Mouse (Mus musculus) liver, embryonic 16.5 days (tissue): Measurements from ENCODE around the gene Anp32b. TPM values are rescaled to one million over a fixed set of nuclear protein-coding genes. Genes with fewer than 3 reads are reported as not detected.

ENCODE experiments used
- ATAC-seq: fragments of 200-750 bp; cut with Nextera tagmentation; 2 replicates; pipeline ENCODE4 v1.8.0; 2017; ENCODE audit warnings: low read depth, mild to moderate bottlenecking, moderate number of reproducible peaks, moderate library complexity
- H3K27ac ChIP-seq: fragments of 300-500 bp; sonication (generic); 2 replicates; pipeline ENCODE4 v1.5.1; 2014; ENCODE audit warnings: mild to moderate bottlenecking, low read length
- H3K27me3 ChIP-seq: fragments of 300-500 bp; sonication (generic); 2 replicates; pipeline ENCODE4 v1.6.1; 2014; ENCODE audit warnings: low read depth, low read length, mixed read lengths; ENCODE audit not compliant: control insufficient read depth, insufficient read depth
- H3K36me3 ChIP-seq: fragments of 300-500 bp; sonication (generic); 2 replicates; pipeline ENCODE4 v1.6.1; 2014; ENCODE audit warnings: mild to moderate bottlenecking; ENCODE audit not compliant: control insufficient read depth, insufficient read depth
- H3K4me1 ChIP-seq: fragments of 300-500 bp; sonication (generic); 2 replicates; pipeline ENCODE4 v1.6.1; 2014; ENCODE audit warnings: low read depth, low read length, mixed read lengths; ENCODE audit not compliant: control insufficient read depth
- H3K4me2 ChIP-seq: fragments of 300-500 bp; sonication (generic); 2 replicates; pipeline ENCODE4 v1.6.1; 2014; ENCODE audit warnings: low read depth, low read length, mixed read lengths
- H3K4me3 ChIP-seq: fragments of 300-500 bp; sonication (generic); 2 replicates; pipeline ENCODE4 v1.5.1; 2014; ENCODE audit warnings: low read depth, mild to moderate bottlenecking, low read length
- H3K9ac ChIP-seq: fragments of 300-500 bp; sonication (generic); 2 replicates; pipeline ENCODE4 v1.6.1; 2014; ENCODE audit warnings: low read depth, low read length
- H3K9me3 ChIP-seq: fragments of 300-500 bp; sonication (generic); replicated peaks from 2 replicates; pipeline ENCODE4 v1.6.1; 2016; ENCODE audit warnings: low read length; ENCODE audit not compliant: control insufficient read depth
- WGBS: fragments of 180-500 bp; shearing (Covaris S2); extraction: QIAGEN DNeasy Blood & Tissue Kit; methylation state at CpG from one replicate; pipeline ENCODE4 v1.1.7; 2014; ENCODE audit not compliant: insufficient replicate concordance; 5-methylcytosine and 5-hydroxymethylcytosine counted together
- polyA plus RNA-seq: library from polyadenylated mRNA; unstranded; fragments of >200 nt; fragmentation: Nextera tagmentation; extraction: Ambion mirVana; gene quantifications from 2 replicates; pipeline ENCODE4 v1.2.1, GENCODE M21; 2015

Gene Anp32b
- polyA plus RNA-seq, 1 experiment from 2014 or later, result 318 TPM

DNA sequence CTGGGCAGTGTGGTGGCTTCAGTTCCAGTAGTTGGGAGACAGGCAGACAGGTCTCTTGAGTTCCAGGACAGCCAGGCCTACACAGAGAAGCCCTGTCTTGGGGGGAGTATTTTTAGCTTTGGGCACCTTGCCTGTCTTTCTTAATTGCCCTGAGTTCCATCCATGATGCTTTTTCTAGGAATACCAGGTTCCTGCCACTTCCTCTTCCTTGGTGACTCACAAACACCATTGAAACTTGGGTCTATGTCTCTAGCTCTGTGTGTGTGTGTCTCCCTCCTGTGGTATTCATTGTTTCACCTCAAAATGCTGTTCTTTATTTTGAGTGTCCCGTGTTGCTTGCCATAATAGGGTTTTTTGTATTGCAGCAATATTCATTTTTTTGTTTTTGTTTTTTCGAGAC is 7.7 kb downstream of the Anp32b start:
- H3K27me3 ChIP-seq, result no peaks in the 10 kb centered on the region
- H3K27ac ChIP-seq, result peak overlapping the region; percentile 35
- no peak overlapping the region for H3K9ac ChIP-seq
- 80% methylated on average over 2 of the region's 2 CpGs for WGBS
- H3K4me2 ChIP-seq, result no peak overlapping the region
- H3K4me3 ChIP-seq, result no peak overlapping the region
- peaks cover 47% of the 10 kb centered on the region for H3K36me3 ChIP-seq
- peaks cover 67% of the 10 kb centered on the region for H3K4me1 ChIP-seq
- no peak for ATAC-seq
- no peaks in the 10 kb centered on the region for H3K9me3 ChIP-seq

DNA sequence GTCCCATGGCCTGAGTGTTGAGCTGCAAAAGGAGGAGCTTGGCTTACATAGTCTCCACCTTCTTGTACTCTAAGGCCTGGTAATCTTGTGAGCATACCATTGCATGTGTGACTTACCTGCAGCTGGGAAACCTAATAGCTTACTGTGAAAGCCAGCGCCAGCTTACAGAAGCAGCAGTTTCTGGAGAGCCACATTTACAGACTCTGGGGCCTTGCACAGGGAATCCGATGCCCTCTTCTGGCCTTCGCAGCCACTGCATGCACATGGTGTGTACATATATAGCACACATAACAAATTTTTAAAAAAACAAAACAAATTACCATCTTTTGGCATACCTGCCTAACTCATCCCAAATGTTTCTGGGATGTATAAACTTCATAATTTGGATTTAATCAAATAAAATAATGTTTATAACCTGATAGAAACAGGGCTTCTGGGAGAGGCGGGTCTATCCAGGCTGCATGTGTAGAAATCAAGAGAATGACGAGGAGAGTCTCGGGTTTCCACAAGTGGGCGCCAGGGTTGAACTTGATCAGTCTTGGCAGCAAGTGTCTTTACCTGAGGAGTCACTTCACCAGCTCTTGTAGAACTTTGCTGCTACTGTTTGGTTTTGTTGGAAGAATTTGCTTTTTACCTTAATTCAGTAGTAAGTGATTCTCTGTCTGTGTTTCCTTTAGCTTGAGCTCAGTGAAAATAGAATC is 12.6 kb downstream of the Anp32b start:
- 68% methylated on average over 7 of the region's 7 CpGs for WGBS
- Histone ChIP-seq H3K4me1 (peaks cover 19% of the 10 kb centered on the region), H3K27me3 (no peaks in the 10 kb centered on the region), H3K9me3 (no peaks in the 10 kb centered on the region), H3K36me3 (peaks cover 87% of the 10 kb centered on the region), H3K4me2 (no peak overlapping the region), H3K4me3 (no peak overlapping the region), H3K27ac (no peak overlapping the region), H3K9ac (no peak overlapping the region)
- peak; percentile 54 for ATAC-seq

DNA sequence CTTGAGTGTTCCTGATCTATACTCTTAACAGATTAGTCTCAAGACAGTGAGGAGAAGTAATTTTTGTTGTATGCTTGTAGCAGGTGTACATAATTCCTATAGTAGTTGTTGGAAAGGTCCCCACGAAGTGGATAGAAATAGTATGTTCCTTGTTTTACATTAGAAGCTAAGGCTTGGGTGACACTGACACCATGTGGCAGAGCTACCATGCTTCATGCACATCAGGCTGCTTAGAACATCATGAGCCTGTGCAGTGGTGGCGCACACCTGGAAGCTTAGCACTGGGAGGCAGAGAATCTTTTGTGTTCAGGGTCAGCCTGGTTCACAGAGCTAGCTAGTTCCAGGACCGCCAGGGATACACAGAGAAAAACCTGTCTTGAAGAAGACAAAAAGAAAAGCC is 15.0 kb downstream of the Anp32b start:
- no peak overlapping the region for H3K4me2 ChIP-seq
- H3K9me3 ChIP-seq, result no peaks in the 10 kb centered on the region
- H3K4me3 ChIP-seq, result no peak overlapping the region
- no peak overlapping the region for H3K9ac ChIP-seq
- H3K4me1 ChIP-seq, result peaks cover 7% of the 10 kb centered on the region
- WGBS, result 92% methylated on average over 3 of the region's 3 CpGs
- no peak for ATAC-seq
- H3K27me3 ChIP-seq, result no peaks in the 10 kb centered on the region
- peaks cover 99% of the 10 kb centered on the region for H3K36me3 ChIP-seq
- no peak overlapping the region for H3K27ac ChIP-seq

DNA sequence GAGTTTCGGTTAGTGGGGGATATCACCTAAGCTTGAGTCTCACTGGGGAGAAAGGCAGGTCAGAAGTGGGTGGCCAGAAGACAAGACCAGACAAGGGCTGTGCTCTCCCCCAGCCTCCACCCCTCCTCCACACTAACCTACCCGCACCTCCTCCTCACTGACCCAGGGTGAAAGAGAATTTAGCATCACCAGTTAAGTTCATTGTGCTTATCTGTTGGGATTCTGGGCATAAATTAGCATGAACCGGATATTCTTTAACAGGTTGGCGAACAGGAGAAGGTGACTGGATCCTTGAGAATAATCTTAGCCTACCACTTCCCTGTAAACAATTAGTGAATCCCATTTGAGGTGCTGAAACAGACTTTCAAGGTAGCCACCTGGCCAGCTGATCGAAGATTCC is 24.4 kb downstream of the Anp32b start:
- Histone ChIP-seq H3K27ac (no peak overlapping the region), H3K4me2 (no peak overlapping the region), H3K9ac (no peak overlapping the region), H3K9me3 (no peaks in the 10 kb centered on the region), H3K4me1 (no peaks in the 10 kb centered on the region), H3K36me3 (peaks cover 75% of the 10 kb centered on the region), H3K27me3 (no peaks in the 10 kb centered on the region), H3K4me3 (no peak overlapping the region)
- 90% methylated on average over 5 of the region's 5 CpGs for WGBS
- ATAC-seq, result no peak

DNA sequence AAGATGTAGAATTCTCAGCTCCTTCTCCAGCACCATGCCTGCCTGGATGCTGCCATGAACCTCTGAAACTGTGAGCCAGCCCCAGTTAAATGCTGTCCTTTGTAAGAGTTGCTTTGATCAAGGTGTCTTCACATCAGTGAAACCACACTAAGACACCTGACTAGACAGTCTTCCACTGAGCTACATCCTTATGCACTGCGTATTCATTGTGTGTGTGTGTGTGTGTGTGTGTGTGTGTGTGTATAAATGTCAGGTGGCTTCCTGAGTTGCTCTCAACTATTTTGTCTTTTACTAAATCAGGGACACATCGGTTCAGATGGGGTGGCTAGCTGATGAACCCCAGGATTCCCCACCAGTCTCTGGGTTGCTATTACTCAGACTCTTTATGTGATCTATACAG is 28.4 kb downstream of the Anp32b start:
- ATAC-seq, result no peak
- Histone ChIP-seq H3K4me3 (no peak overlapping the region), H3K9me3 (no peaks in the 10 kb centered on the region), H3K9ac (no peak overlapping the region), H3K4me1 (no peaks in the 10 kb centered on the region), H3K36me3 (peaks cover 40% of the 10 kb centered on the region), H3K27me3 (no peaks in the 10 kb centered on the region), H3K4me2 (no peak overlapping the region), H3K27ac (no peak overlapping the region)
- 81% methylated on average over 2 of the region's 2 CpGs for WGBS

DNA sequence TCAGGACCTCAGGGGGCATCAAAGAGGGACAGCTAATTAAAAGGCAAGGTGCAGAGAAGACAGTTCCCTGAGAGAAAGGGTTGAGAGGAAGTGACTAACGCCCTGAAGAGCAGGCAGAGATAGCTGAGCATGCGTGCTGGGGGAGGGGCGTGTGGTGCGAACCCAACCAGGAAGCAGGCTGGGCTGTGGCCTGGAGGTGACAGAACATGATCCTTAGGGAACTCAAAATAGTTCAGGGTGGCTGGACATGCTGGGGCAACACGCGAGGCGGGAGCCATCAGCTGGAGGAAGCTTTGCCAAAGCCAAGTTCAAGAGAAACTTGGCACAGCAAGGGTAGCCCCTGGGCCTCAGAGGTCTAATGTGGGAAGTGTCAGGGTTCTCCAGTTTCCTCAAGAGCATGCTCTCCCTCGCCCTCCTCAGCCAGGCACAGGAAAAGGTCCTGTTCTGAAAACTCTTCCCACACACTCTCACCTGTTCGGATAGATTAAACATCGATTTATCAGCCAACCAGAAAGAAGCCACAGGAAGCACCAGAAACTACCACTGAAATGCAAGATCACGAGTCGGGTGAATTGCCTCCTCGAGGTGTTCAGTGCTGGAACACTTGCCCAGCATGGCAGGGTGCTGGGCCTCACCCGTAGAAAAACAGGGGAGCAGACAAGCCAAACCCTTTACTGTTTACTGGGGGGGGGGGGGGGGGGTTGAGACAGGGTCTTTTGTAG is 35.2 kb downstream of the Anp32b start:
- H3K36me3 ChIP-seq, result no peaks in the 10 kb centered on the region
- WGBS, result 12% methylated on average over 14 of the region's 14 CpGs
- no peak overlapping the region for H3K4me3 ChIP-seq
- no peak for ATAC-seq
- H3K4me2 ChIP-seq, result peak overlapping the region; percentile 28; the same call in 1 of the 2 replicates
- H3K9ac ChIP-seq, result 0 out of 2 replicates have a peak overlapping the region, but pooled peaks have one; percentile 22
- peak overlapping the region; percentile 59; the same call in 1 of the 2 replicates for H3K27ac ChIP-seq
- no peaks in the 10 kb centered on the region for H3K27me3 ChIP-seq
- no peaks in the 10 kb centered on the region for H3K9me3 ChIP-seq
- H3K4me1 ChIP-seq, result peaks cover 25% of the 10 kb centered on the region

DNA sequence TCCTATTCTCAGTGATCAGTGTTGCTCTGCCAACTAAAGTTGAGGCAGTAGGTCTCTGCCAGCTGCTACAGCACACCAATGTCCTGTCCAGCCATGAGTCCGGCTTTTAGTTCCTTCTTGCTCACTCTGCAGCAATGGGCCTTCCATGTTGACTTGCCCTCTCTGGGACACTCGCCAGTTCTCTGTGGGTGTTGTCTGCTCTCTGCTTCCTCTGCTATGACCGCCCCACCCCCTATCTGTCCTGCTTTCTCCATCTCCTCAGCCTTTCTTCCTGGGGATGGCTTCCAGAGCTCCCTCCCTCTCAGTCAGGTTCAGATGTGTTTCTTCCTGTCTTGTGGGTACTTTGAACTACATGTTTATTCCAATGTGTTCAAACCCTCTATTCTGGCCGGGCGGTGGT is 36.6 kb downstream of the Anp32b start:
- Histone ChIP-seq H3K4me2 (no peak overlapping the region), H3K36me3 (no peaks in the 10 kb centered on the region), H3K27me3 (no peaks in the 10 kb centered on the region), H3K27ac (no peak overlapping the region), H3K4me1 (peaks cover 25% of the 10 kb centered on the region), H3K9ac (no peak overlapping the region), H3K4me3 (no peak overlapping the region), H3K9me3 (no peaks in the 10 kb centered on the region)
- no peak for ATAC-seq
- 79% methylated on average over 5 of the region's 5 CpGs for WGBS

DNA sequence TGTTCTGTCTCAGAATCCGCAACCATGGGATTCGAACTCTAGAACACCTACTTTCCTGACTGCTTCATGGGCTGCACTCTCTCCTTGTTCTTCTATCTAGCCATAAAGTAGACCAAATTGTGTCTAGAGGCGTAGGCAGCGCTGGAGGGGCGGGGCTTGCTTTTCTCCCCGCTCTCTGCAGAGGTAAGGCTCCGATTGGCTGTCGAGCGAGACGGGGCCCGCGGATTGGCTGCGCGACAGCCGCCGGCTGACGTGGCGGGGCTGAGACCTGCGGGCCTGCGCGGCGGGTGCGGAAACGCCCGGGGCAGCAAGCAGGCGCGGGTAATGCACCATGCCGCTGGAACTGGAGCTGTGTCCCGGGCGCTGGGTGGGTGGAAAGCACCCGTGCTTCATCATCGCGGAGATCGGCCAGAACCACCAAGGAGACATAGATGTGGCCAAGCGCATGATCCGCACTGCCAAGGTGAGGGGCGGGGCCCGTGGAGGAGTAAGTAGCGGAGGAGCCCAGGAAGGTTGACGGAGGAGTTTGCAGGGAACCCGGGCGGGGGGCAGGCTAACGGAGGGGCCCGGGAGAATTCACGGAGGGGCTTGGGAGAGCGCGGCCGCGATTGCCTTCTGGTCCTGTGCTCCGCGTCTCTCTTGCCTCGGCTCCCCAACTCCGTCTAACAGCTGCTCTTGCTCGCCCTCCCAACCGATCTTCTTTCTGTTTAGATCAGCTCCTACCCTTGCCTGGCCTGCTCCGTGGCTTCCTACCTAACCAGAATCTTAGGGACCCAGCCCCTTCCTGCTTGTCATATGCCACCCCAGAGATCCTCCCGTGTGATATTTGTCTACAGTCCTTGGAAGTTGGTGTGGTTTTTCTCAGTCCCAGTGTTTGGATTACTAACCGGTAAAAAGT is 38.6 kb downstream of the Anp32b start, which contains the start of gene Nans:
Nans (plus strand) TSS at position 221 of the 898 bp plus-strand sequence.
- H3K4me3 ChIP-seq, result peak within 1 kb of the TSS; percentile 87
- WGBS, result under 1% methylated on average over 58 of the region's 58 CpGs
- peak within 1 kb of the TSS; percentile 68 for H3K4me2 ChIP-seq
- peak within 1 kb of the TSS; percentile 75 for H3K27ac ChIP-seq
- H3K27me3 ChIP-seq, result no peaks in the 10 kb centered on the region
- peak within 1 kb of the TSS; percentile 87 for H3K9ac ChIP-seq
- no peaks in the 10 kb centered on the region for H3K9me3 ChIP-seq
- H3K4me1 ChIP-seq, result peaks cover 25% of the 10 kb centered on the region
- H3K36me3 ChIP-seq, result peaks cover 15% of the 10 kb centered on the region
- peak; percentile 99 for ATAC-seq
